In the genomic region with DNA sequence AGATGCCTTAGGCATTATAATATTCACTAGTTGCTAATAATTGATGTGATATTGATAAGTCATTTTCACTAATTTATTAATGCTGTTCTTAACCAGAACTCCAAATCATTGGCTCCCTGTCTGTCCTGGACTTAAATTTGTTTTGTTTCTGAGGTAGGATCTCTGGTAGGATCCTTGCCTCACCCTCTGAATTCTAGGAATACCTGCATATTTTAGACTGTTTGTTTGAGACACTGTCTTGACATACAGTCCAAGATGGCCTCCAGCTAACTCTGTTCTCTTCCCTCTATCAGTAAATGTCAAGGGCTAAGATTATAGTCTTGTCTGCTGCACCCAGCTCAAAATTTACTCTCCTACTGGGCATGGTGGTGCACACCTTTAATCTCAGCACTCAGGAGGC, we compare ENCODE assay signal across 17 mouse cellular contexts. TPM values are rescaled to one million over a fixed set of nuclear protein-coding genes. Genes with fewer than 3 reads are reported as not detected.
DNase-seq lines count a peak whose midpoint lies in the region; ATAC-seq lines count a peak whose summit lies in the region.
"Had no signal": no experiment of that assay in that cellular context is flagged by ENCODE, and none has a peak within 500 bp of the region (broad histone marks: within the 10 kb centered on the region; RNA-seq: fewer than 3 reads in every experiment).

No protein-coding gene starts in this region.

- H3K9ac ChIP-seq in neural tube, embryonic 12.5 days = no peak overlapping the region
- H3K9ac ChIP-seq in liver, embryonic 13.5 days = 0 out of 2 replicates have a peak overlapping the region, but pooled peaks have one; percentile 3
- H3K9ac ChIP-seq in neural tube, embryonic 15.5 days (replicated peaks) = no peak overlapping the region

- H3K4me2 ChIP-seq in neural tube, embryonic 12.5 days (replicated peaks) = peak overlapping the region; percentile 64
- H3K4me2 ChIP-seq in liver, embryonic 13.5 days = peak overlapping the region; percentile 72
- peak overlapping the region; percentile 77 for H3K4me2 ChIP-seq in neural tube, embryonic 15.5 days

- peaks cover 27% of the 10 kb centered on the region for H3K4me1 ChIP-seq in neural tube, embryonic 12.5 days
- H3K4me1 ChIP-seq in liver, embryonic 13.5 days (replicated peaks) = peaks cover 56% of the 10 kb centered on the region
- H3K4me1 ChIP-seq in neural tube, embryonic 15.5 days = peaks cover 44% of the 10 kb centered on the region

- no peak overlapping the region for H3K4me3 ChIP-seq in neural tube, embryonic 12.5 days
- H3K4me3 ChIP-seq in liver, embryonic 13.5 days (replicated peaks) = peak overlapping the region; percentile 1; the same call in 1 of the 2 replicates
- no peak overlapping the region for H3K4me3 ChIP-seq in neural tube, embryonic 15.5 days (replicated peaks)

- DNase-seq in heart, adult 11 months = peak; percentile 45
- no peak for DNase-seq in heart, adult 8-10 months (ENCODE audit: low spot score)
- no peak for DNase-seq in neural tube, embryonic 10.5 days (ENCODE audit: extremely low spot score, low spot score)
- no peak for DNase-seq in liver, embryonic 13.5 days
- no peak for DNase-seq in right cerebral cortex, postnatal 25 days
- DNase-seq: adrenal gland, adult 8-10 months; B cell, adult 2 months; cerebellum, postnatal 36 days; gastrocnemius, postnatal 36 days; heart, postnatal 14 days; lung, postnatal 10 days; right cerebral cortex, postnatal 14 days had no signal

- no peak for ATAC-seq in neural tube, embryonic 12.5 days (ENCODE audit: low FRiP score, low read depth)
- no peak for ATAC-seq in liver, embryonic 13.5 days (ENCODE audit: low read depth)
- ATAC-seq in neural tube, embryonic 15.5 days (ENCODE audit: low FRiP score) = no peak
- ATAC-seq in CD4-positive, CD25-positive, alpha-beta regulatory T cell, adult 4 months = no peak

- no peaks in the 10 kb centered on the region for H3K9me3 ChIP-seq in neural tube, embryonic 12.5 days
- H3K9me3 ChIP-seq in liver, embryonic 13.5 days (replicated peaks) = no peaks in the 10 kb centered on the region
- H3K9me3 ChIP-seq in neural tube, embryonic 15.5 days (replicated peaks) = no peaks in the 10 kb centered on the region

- H3K36me3 ChIP-seq in neural tube, embryonic 12.5 days = no peaks in the 10 kb centered on the region
- H3K36me3 ChIP-seq in liver, embryonic 13.5 days = 0 out of 2 replicates have a peak, but pooled peaks cover 2% of the 10 kb centered on the region
- H3K36me3 ChIP-seq in neural tube, embryonic 15.5 days = no peaks in the 10 kb centered on the region; the same call in 1 of the 2 replicates

- H3K27me3 ChIP-seq in neural tube, embryonic 12.5 days (replicated peaks) = no peaks in the 10 kb centered on the region
- no peaks in the 10 kb centered on the region for H3K27me3 ChIP-seq in liver, embryonic 13.5 days
- no peaks in the 10 kb centered on the region for H3K27me3 ChIP-seq in neural tube, embryonic 15.5 days (replicated peaks)

- H3K27ac ChIP-seq in neural tube, embryonic 12.5 days = no peak overlapping the region
- 0 out of 2 replicates have a peak overlapping the region, but pooled peaks have one; percentile 92 for H3K27ac ChIP-seq in liver, embryonic 13.5 days
- no peak overlapping the region for H3K27ac ChIP-seq in neural tube, embryonic 15.5 days (replicated peaks)

RNA-seq across cellular contexts. Expression of gene Tceanc2, which starts 1.8 kb away (rescaled TPM):
- 10 to 100 TPM; 10.7 to 15.1 (median 12.2) TPM for total RNA-seq in heart, adult 8-10 months (2022)
- 26.9 and 28.8 TPM in 2 replicates for polyA plus RNA-seq in neural tube, embryonic 12.5 days (2016; fragmentation: Nextera tagmentation; extraction: Ambion mirVana)
- 12.7 and 16.9 TPM in 2 replicates for polyA plus RNA-seq in liver, embryonic 13.5 days (2015; fragmentation: Nextera tagmentation; extraction: Ambion mirVana)
- polyA plus RNA-seq in neural tube, embryonic 15.5 days (2015; fragmentation: Nextera tagmentation; extraction: Ambion mirVana) = 17.7 and 36.3 TPM in 2 replicates
- polyA plus RNA-seq in CD4-positive, CD25-positive, alpha-beta regulatory T cell, adult 4 months (2017; shearing (Covaris generic)) = 10 to 100 TPM; 19.4 to 19.8 TPM

RNA-seq across cellular contexts. Expression of gene Tmem59, which starts 2.5 kb away (rescaled TPM):
- 100 to 1,000 TPM; 121 to 126 (median 122) TPM for total RNA-seq in heart, adult 8-10 months (2022)
- 398 and 399 TPM in 2 replicates for polyA plus RNA-seq in neural tube, embryonic 12.5 days (2016; fragmentation: Nextera tagmentation; extraction: Ambion mirVana)
- polyA plus RNA-seq in liver, embryonic 13.5 days (2015; fragmentation: Nextera tagmentation; extraction: Ambion mirVana) = 150 and 179 TPM in 2 replicates
- polyA plus RNA-seq in neural tube, embryonic 15.5 days (2015; fragmentation: Nextera tagmentation; extraction: Ambion mirVana) = 391 and 405 TPM in 2 replicates
- polyA plus RNA-seq in CD4-positive, CD25-positive, alpha-beta regulatory T cell, adult 4 months (2017; shearing (Covaris generic)) = 100 to 1,000 TPM; 439 to 478 TPM

RNA-seq across cellular contexts. Expression of gene Ldlrad1, which starts 28.2 kb away (rescaled TPM):
- total RNA-seq in heart, adult 8-10 months (2022) = not detected
- not detected in 2 replicates for polyA plus RNA-seq in neural tube, embryonic 12.5 days (2016; fragmentation: Nextera tagmentation; extraction: Ambion mirVana)
- polyA plus RNA-seq in liver, embryonic 13.5 days (2015; fragmentation: Nextera tagmentation; extraction: Ambion mirVana) = not detected in 2 replicates
- not detected in 2 replicates for polyA plus RNA-seq in neural tube, embryonic 15.5 days (2015; fragmentation: Nextera tagmentation; extraction: Ambion mirVana)
- under 1 TPM in 1 of 2 experiments, not detected in 1; 0.30 TPM for polyA plus RNA-seq in CD4-positive, CD25-positive, alpha-beta regulatory T cell, adult 4 months (2017; shearing (Covaris generic))
- total RNA-seq: adrenal gland, adult 8-10 months; gastrocnemius, postnatal 36 days; left cerebral cortex, postnatal 36 days had no signal
- polyA plus RNA-seq: kidney, embryonic 14.5 days had no signal
